ENCODE assay signal across 17 mouse cellular contexts in the genomic region with DNA sequence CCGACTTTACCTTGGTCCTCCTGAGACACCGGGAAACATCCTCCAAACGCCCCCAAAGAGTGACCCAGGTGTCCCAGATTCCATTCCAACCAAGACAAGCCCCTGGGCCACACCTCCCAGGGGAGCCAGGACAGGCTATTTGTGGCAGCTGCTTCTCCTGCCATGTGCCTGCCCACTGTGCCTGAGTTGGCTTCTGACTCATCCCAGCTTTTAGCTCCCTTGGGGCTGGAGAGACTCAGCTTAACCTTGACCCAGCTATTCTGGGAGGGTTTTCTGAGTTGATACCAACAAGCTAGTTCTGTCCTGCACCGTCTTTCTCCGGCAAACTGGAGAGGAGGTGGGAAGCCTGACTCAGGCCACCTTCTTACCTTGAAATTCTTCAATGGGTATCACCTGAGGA. TPM values are rescaled to one million over a fixed set of nuclear protein-coding genes. Genes with fewer than 3 reads are reported as not detected.
DNase-seq lines count a peak whose midpoint lies in the region; TF ChIP-seq lines count a peak whose summit lies in the region.
"Had no signal": no experiment of that assay in that cellular context is flagged by ENCODE, and none has a peak within 500 bp of the region (broad histone marks: within the 10 kb centered on the region; RNA-seq: fewer than 3 reads in every experiment).

No protein-coding gene starts in this region.

- DNase-seq in gastrocnemius, adult 18-20 months (ENCODE audit: low spot score) = peak; percentile 71
- no peak for DNase-seq in gastrocnemius, postnatal 10 days
- DNase-seq in heart, adult 9 months (ENCODE audit: low spot score in 2 of 2) = peak; percentile 51
- no peak for DNase-seq in heart, postnatal 36 days
- DNase-seq in adipocyte (ENCODE audit: low spot score) = peak; percentile 43
- no peak for DNase-seq in urinary bladder, postnatal 10 days (ENCODE audit: low spot score)
- no peak for DNase-seq in kidney, postnatal 10 days
- DNase-seq: cerebellum, adult 2 months; embryo, embryonic 11 days; kidney, adult 9 months; kidney, postnatal 4 days had no signal

- H3K27me3 ChIP-seq in myocyte (ENCODE audit: control insufficient read depth, insufficient read depth, insufficient read length) = no peaks in the 10 kb centered on the region

- no peaks in the 10 kb centered on the region for H3K36me3 ChIP-seq in myocyte (ENCODE audit: control insufficient read depth, insufficient read depth)
- H3K36me3 ChIP-seq: embryonic facial prominence, embryonic 15.5 days; forebrain, embryonic 10.5 days; G1E; hindbrain, embryonic 10.5 days; limb, embryonic 13.5 days had no signal

- H3K4me2 ChIP-seq in myocyte (ENCODE audit: low read depth) = peak overlapping the region; percentile 57
- H3K4me2 ChIP-seq: embryonic facial prominence, embryonic 15.5 days; limb, embryonic 13.5 days had no signal

- no peak overlapping the region for H3ac ChIP-seq in myocyte (ENCODE audit: control insufficient read depth, insufficient read length)

- no peaks in the 10 kb centered on the region for H3K79me2 ChIP-seq in myocyte (ENCODE audit: control insufficient read depth, insufficient read depth)

- no peak for TF ChIP-seq POLR2A in myocyte (IDR thresholded peaks at IDR 0.05; ENCODE audit: insufficient read length, low read depth)

- no peak overlapping the region for H3K4me3 ChIP-seq in myocyte
- H3K4me3 ChIP-seq: embryonic facial prominence, embryonic 15.5 days; forebrain, embryonic 10.5 days; hindbrain, embryonic 10.5 days; limb, embryonic 13.5 days had no signal

- intact Hi-C loops in heart, postnatal 36 days (cut with DNase I) = no loop called here

TF ChIP-seq in myocyte, 11 proteins besides CTCF, POLR2A, EP300 and RAD21:
- TF ChIP-seq USF1 (IDR thresholded peaks at IDR 0.05; ENCODE audit: low read depth) = no peak
- TF ChIP-seq CEBPB (IDR thresholded peaks at IDR 0.05; ENCODE audit: insufficient read depth, poor library complexity, severe bottlenecking) = no peak
- no peak for TF ChIP-seq TCF12 (IDR thresholded peaks at IDR 0.05; ENCODE audit: insufficient read depth, poor library complexity, severe bottlenecking)
- TF ChIP-seq MYOD1 (IDR thresholded peaks at IDR 0.05; ENCODE audit: control insufficient read depth in 1 of 3, insufficient read length in 2 of 3, low read depth in 2 of 3) = peak in 2 of 3 experiments; percentile 54 to 86
- no peak for TF ChIP-seq E2F4 (IDR thresholded peaks at IDR 0.05; ENCODE audit: insufficient read depth)
- no peak for TF ChIP-seq POLR2AphosphoS2 (IDR thresholded peaks at IDR 0.05; ENCODE audit: insufficient read length, low read depth)
- peak in 2 of 3 experiments; percentile 49 to 83 for TF ChIP-seq MYOG (IDR thresholded peaks at IDR 0.05; ENCODE audit: control insufficient read depth in 1 of 3, insufficient read depth in 1 of 3, insufficient read length in 2 of 3, low read depth in 2 of 3)
- no peak for TF ChIP-seq SRF (IDR thresholded peaks at IDR 0.05; ENCODE audit: control insufficient read depth, insufficient read length, low read depth)
- no peak for TF ChIP-seq TCF3 (IDR thresholded peaks at IDR 0.05; ENCODE audit: insufficient read length, low read depth)
- TF ChIP-seq REST (IDR thresholded peaks at IDR 0.05; ENCODE audit: insufficient read depth, insufficient read length) = no peak
- TF ChIP-seq MAX (IDR thresholded peaks at IDR 0.05; ENCODE audit: low read depth) = no peak
TF ChIP-seq in myocyte: peak in this region for 2.

RNA-seq across cellular contexts. Expression of a gene that starts 54.4 kb away (rescaled TPM):
- 10 to 100 TPM; 22.3 to 31.2 TPM for total RNA-seq in gastrocnemius, adult 18-20 months (2021)
- 10 to 100 TPM; 19.5 to 23.9 TPM for total RNA-seq in gastrocnemius, postnatal 10 days (2021)
- 1 to 10 TPM; 5.6 to 5.7 TPM for total RNA-seq in heart, postnatal 36 days (2021)
- polyA plus RNA-seq in myocyte (2012; fragmentation: generic; extraction: Trizol) = 1.5 TPM
- polyA plus RNA-seq: G1E had no signal

Comparison
In these comparisons a context has a peak if more than half of its experiments do, and no peak if none do; other contexts are left out.
1. DNase-seq: peak in gastrocnemius, adult 18-20 months (single experiment), heart, adult 9 months (2 of 2) and adipocyte (single experiment); none in gastrocnemius, postnatal 10 days (single experiment), heart, postnatal 36 days (0 of 2), urinary bladder, postnatal 10 days (single experiment) and kidney, postnatal 10 days (single experiment).